Mouse (Mus musculus): ENCODE measurements at regions not wholly inside any gene's neighbourhood (a gene's known extent, or its start where the extent isn't known, plus 50 kb on each side); places are given as distances from the start of the nearest gene placed in this dataset.
A peak's percentile ranks its signal among the peaks of the same experiment; 100 is the strongest.

DNA sequence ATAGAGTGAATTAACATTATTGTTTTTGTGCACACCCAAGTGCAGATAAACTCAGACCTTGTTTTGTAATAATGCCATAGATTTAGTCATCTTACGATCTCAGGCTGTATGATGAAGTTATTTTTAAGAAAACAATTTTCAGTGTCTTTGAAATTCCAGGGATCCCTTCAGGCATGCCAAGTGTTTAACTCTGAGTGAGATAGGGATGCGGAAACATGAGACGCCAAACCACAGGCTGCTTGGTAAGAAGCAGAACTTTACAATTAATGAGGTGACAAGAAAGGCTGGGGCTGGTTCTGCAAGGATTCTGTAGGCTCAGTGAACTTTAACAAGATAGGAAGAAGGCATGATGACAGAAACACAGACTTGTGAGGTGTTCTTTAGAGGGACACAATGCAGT lies 292.3 kb upstream of the Alcam start:
- no peak for DNase-seq (ENCODE audit: low spot score)

DNA sequence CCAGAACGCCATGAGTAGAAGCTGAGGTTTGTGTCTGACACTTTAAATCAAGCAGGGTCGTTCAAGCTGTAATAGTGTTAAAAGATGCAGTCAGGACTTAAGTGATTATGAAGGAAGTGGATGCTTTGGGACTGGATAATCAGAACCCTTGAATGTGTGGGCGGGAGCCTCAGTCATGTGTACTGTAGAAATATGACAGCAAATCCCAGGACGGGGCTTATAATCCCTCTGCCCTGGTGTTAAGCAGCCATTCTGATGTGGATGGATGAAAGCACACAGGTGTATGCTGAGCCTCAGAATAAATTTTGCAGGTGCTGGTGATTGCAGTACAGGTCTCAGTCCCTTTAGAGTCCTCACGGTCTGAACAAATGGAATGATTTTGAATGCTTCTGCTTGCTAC lies 290.8 kb upstream of the Alcam start:
- DNase-seq (ENCODE audit: low spot score) = peak; percentile 16

DNA sequence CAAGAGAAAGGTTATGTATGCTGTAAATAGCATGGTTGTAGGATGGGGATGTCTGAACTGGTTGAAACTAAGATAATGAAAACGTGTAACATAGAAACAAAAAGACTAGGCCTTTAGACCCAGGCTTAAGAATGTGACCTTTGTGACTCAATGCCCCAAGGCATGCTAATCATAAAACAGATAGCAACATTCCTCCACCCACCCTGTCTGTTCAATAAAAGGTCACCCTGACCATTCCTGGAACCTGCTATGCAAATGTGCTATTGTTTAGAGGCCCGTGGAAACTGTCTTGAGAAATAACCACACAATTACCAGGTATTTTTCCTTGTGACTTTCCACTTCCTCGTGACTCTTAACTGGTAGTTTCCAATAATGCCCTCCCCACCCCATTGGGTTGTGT lies 288.3 kb upstream of the Alcam start:
- no peak for DNase-seq (ENCODE audit: low spot score)

DNA sequence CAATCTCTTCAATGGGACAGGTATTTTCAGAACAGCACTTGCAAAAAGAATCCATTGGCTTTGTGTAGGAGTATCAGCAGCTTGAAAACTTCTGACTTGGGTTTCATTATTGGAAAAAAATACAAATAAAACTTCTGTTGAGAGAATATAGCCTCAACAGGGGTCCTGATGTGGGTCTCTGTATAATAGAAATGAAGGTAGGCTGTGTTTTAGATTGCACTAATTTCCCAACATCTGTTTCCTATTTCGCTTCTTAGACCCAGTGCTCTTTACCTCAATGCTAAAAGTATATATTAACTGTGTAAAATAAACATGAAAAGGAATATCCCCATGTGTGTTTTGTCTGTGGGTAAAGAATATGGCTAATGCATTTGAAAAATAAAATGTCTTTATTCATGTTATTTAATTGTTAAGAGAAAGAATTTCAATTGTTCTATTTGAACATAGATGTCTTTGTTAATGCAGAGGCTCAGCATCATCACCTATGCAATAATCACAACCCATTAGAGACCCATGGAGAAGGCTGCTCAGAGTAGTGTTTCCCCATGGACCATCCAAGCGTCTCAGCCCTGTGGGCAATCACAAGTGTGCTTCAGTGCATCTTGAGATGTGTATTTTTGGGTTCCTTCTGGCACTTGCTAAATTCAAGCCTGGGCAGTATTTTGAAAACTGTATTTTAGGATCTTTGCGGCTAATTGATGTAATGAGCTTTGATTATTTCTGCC lies 272.4 kb upstream of the Alcam start:
- no peak for DNase-seq (ENCODE audit: low spot score)

DNA sequence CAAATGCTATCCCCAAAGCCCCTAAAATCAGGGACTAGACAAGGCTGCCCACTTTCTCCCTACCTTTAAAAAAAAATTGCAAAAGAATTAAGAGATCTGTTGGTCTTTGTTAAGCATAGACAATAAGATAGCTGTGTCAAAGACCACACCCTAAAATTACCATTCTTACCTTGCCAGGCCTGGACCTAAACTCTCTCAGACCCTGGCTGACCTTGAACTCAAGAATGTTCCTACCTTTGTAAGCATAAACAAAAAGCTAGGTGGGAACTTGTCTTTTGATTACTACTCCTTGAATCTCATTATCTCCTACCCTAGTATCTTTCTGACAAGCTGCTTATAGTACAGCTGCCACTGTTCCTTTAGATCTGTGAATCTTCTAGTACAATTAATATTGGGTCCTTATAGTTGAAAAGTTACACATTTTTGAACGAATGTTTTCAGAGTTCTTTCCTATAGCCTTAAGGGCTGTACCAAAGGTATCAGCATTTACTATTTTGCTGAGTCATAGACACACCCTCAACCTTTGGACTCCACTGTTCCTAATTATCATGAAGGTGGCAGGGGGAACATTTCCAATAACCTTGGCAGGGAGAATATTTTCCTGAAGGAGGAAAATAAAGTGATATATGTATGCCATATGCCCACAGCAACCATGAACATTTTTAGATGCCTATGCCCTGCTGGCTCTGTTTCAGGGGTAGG lies 264.5 kb upstream of the Alcam start:
- no peak for DNase-seq (ENCODE audit: low spot score)

DNA sequence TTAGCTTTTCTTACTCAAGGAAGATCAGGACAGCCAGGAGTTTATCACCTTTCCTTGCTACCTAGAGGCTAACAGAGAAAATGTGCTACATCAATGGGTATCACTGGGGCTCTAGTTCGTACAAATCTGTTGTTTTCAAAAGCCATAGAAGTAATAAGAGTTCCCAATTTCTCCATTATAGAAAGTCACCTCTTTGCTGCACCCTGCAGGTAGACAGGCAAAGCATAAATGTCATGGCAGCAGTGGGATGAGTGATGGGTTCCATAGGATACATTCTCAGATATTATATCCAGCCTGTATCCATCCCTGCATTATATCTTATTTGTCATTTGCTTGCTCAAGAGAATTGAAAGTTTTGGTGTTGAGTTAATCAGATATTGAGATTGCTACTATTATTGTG lies 236.4 kb upstream of the Alcam start:
- no peak for DNase-seq (ENCODE audit: low spot score)

DNA sequence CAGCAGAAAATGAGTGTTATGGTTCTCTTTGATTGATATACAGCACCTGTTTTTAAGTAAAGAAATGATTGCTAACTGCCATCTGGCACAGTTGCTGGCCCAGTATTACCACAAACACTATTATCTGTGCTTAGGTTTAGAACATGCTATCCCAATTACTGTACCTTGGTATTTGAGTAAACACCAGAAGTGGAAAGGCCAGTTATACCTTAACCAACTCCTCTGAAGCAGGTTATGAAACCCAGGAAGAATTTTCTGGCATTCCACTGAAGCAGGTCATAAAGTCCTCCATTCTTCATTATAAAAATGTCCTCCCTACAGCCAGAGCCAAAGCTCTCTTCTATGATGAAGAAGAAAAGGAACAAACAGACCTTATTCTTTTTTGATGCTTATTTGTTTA lies 201.0 kb upstream of the Alcam start:
- no peak for DNase-seq (ENCODE audit: low spot score)

Measured in retina, embryonic 14.5 days (tissue).